Mouse (Mus musculus) CD8-positive naive resting alpha-beta T cell, adult 2 months (primary cell): ENCODE results near the gene Sult2b1.

Source experiments
- DNase-seq, 2 experiments: peaks; one replicate each; pipeline ENCODE4 v3.0.0; 2022; ENCODE audit warnings: low read depth in 2 of 2, low spot score in 2 of 2

Gene Sult2b1

DNA sequence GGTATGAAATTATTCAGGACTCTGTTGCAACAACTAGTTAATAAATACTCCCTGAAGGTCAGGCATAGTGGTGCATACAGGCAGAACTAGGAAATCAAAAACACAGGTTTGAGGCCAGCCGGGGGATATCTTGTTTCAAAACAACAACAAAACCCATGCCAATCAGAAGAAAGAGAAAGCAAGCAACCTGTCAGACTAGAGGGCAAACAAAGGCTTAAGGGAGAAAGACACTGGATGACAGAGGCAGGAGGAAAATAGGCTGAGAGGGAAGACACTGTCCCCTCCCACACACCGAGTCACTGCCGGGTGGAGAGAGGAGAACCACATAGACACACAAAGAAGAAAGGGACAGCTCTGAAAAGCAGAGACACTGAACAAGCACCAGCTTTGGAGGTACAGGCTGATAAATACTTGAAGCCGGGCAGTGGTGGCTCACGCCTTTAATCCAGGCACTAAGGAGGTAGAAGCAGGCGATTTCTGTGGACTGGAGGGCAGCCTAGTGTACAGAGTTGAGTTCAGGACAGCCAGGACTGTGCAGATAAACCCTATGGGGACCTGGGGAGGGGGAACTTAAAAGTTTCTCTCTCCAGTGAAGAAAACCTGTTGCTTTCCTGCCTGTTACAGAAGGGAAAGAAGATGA, 70.5 kb downstream of the Sult2b1 start:
- DNase-seq, result no peak

DNA sequence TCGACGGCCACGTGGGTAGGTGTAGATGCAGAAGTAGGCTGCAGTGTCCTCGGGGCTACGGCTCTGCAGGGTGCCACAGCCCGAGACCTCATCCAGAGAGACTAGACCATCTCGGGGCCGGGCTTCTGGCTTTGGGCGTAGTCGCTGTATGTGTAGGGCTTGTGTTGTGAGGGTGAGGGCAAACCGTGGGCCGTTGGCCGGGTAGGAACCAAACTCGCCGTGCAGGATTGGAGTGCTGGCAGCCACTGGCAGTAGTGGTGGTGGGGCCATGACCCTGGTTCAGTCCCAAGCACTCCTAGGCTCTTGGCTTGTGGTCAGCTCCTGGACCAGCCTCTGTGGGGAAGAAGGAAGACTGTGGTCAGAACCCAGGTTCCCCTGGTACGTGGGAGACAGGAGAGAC, 71.1 kb downstream of the Sult2b1 start:
- DNase-seq, result no peak

- DNase-seq, result no peak
Measured at GRCm38 (mm10) chr7:45712022-45712757, 72.3 kb downstream of the Sult2b1 start.

- DNase-seq, result no peak
Measured at GRCm38 (mm10) chr7:45711316-45712021, 73.0 kb downstream of the Sult2b1 start.

GRCm38 (mm10) chr7:45710477-45711191, 73.8 kb downstream of the Sult2b1 start:
- no peak for DNase-seq

DNA sequence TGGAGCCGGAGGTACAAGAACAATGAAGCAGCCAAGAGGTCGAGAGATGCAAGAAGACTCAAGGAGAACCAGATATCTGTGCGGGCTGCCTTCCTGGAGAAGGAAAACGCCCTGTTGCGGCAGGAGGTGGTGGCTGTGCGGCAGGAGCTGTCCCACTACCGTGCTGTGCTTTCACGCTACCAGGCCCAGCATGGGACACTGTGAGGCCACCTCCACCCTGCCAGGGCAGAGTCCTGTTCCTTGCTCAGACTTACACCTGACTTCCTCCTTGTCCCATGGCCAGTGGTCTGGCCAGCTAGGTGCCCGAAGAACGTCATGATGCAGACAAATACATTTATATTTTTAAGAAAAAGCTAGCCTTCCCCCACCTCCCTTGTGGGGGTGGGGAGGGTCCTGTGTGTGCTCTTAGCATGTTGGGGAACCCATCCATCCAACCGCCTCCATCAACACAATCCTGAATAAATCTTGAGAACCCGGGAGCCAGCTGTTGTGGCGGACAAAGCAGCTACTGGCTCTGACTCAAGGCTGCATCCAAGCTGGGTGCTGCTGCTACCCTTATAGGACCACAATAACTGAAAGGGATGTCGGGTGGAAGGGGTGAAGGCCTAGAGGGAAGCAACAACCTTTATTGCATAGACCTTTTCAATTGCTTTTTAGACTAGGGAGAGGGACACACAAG, 74.7 kb downstream of the Sult2b1 start:
- DNase-seq, result no peak

GRCm38 (mm10) chr7:45709036-45709435, 75.4 kb downstream of the Sult2b1 start:
- no peak for DNase-seq

GRCm38 (mm10) chr7:45708221-45708761, 76.2 kb downstream of the Sult2b1 start:
- DNase-seq, result no peak

- peak; percentile 86 to 91 for DNase-seq
Measured at GRCm38 (mm10) chr7:45707375-45707967, 77.0 kb downstream of the Sult2b1 start.

GRCm38 (mm10) chr7:45706721-45707241, 77.7 kb downstream of the Sult2b1 start:
- peak; percentile 76 to 84 for DNase-seq

- no peak for DNase-seq
Measured at GRCm38 (mm10) chr7:45705873-45706281, 78.6 kb downstream of the Sult2b1 start.

DNA sequence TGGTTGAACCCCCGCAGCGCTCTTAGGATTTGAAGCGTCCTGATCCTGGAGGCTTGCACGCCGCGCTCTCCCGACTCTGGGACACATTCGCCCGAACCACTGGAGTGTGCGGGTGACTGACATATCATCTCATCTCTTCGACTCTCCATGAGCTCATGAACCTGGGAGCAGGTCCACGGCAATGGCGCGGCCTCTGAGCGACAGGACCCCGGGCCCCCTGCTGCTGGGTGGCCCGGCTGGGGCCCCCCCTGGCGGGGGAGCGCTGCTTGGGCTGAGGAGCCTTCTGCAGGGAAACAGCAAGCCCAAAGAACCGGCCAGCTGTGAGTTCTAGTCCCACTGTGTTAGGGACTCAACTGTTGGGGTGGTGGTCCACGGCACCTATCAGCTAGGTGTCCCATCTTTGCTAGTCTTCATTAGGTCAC, 79.0 kb downstream of the Sult2b1 start:
- no peak for DNase-seq

GRCm38 (mm10) chr7:45704730-45705442, 79.6 kb downstream of the Sult2b1 start, which contains the start of gene Dbp:
TSS of gene Dbp (plus strand) at chr7:45705088.
- peak; percentile 98 to 99 for DNase-seq

DNA sequence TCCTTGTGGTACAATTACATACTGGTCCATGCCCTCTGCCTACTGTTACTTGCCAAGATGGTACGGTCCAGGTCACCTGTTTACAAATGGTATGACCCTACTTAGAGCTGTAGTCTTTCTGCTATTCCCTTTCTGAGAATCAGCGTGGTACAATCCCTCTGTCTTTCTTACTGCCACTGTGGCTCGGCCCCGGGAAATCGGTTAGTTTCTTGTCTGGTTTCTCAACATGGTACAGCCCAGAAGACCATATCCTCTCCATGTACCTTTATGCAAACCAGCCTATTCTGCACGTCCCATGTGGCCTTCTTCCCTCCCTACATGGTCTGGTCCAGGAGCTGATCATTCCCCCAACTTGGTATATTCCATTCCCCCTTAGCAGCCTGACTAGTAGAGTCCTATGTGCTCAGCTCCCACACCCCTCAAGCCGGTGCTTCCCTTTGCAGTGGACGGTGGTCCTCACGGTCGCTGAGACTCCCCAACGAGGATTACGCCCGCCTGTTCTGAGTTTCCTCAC, 80.4 kb downstream of the Sult2b1 start:
- DNase-seq, result peak in 1 of 2 experiments; percentile 50

DNA sequence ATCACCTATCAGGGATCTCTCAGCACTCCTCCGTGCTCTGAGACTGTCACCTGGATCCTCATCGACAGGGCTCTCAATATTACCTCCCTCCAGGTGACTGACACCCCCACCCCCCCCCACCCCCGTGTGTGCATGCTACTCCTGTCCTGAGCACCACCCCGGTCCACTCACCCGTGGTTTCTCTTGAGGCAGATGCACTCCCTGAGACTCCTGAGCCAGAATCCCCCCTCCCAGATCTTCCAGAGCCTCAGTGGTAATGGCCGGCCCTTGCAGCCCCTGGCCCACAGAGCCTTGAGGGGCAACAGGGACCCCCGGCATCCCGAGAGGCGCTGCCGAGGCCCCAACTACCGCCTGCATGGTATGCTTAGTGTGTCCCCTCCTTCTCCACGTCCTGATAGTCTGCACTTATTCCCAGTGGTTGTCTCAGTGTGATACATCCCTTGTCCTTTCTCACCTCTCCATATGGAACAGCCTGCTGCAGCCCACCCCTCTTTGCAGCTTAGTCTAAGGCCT, 80.9 kb downstream of the Sult2b1 start:
- DNase-seq, result no peak

- DNase-seq, result no peak
Measured at GRCm38 (mm10) chr7:45702809-45703520, 81.5 kb downstream of the Sult2b1 start.

GRCm38 (mm10) chr7:45702316-45702715, 82.2 kb downstream of the Sult2b1 start:
- DNase-seq, result no peak

DNA sequence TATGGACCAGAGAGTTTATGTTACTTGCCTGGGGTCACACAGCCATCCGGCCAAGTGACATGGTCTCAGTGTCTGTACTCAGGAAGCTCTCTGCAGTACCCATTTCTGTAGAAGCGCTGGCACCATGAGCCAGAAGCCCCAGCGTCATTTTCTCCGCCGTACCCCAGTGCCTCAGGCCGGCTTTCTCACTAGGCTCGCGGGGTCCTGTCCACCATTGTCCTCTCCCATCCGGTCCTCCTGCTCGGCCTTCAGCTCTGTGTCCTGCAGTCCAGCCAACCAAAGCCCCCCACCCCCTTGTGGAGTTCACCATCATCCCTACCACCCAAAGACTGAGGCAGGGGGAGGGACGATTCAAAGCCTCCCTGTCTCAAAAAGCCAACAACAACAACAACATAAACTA, 82.9 kb downstream of the Sult2b1 start:
- DNase-seq, result no peak
